Mouse (Mus musculus) liver, embryonic 14.5 days (tissue): ENCODE data around the gene Pitpna.

Experiments
- CTCF ChIP-seq: IDR thresholded peaks from 2 replicates; pipeline ENCODE4 v1.5.1; 2016; ENCODE audit warnings: antibody characterized with exemption, low read depth, control low read depth
- EP300 ChIP-seq: IDR thresholded peaks from 2 replicates; pipeline ENCODE4 v1.6.1; 2016; ENCODE audit warnings: antibody characterized with exemption, low read depth

DNA sequence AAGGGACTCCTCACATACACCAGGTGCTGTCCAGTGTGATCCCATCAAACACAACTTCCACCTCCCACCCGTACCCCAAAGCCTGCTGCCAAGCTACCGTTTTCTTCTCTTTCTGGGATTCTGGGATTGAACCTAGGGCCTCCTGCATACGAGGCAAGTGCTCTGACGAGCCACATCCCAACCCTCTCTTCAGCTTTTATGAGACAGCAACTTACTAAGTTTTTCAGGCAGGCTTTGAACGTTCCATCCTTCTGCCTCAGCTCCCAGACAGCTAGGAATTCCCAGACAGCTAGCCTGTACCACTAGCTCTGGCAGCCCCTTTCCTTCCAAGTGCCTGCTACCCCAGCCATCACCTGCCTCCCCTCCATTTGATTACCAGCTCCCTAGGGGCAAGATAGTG lies 934 bp upstream of the Pitpna start:
- TF ChIP-seq EP300 = no peak
- no peak for TF ChIP-seq CTCF
